Mouse (Mus musculus): Measurements from ENCODE around the gene Fap. TPM values are rescaled to one million over a fixed set of nuclear protein-coding genes. Genes with fewer than 3 reads are reported as not detected.

Gene Fap
- polyA plus RNA-seq, 1 experiment from 2014 or later, result 1.3 TPM

- peaks cover 7% of the 10 kb centered on the region; the same call in 1 of the 2 replicates for H3K4me1 ChIP-seq (replicated peaks; ENCODE audit: control insufficient read depth, insufficient read depth, low read length)
- 18% methylated on average over 2 of the region's 2 CpGs for WGBS
- H3K9ac ChIP-seq (replicated peaks; ENCODE audit: low read depth, low read length), result no peak overlapping the region
- no peak overlapping the region for H3K4me3 ChIP-seq (replicated peaks; ENCODE audit: low read length)
- no peak overlapping the region for H3K27ac ChIP-seq (ENCODE audit: low read length)
- no peaks in the 10 kb centered on the region for H3K27me3 ChIP-seq (replicated peaks; ENCODE audit: control insufficient read depth, insufficient read depth, low read length)
- no peak overlapping the region for H3K4me2 ChIP-seq (ENCODE audit: low read length)
- H3K9me3 ChIP-seq (ENCODE audit: control insufficient read depth, low read length), result no peaks in the 10 kb centered on the region
- no peaks in the 10 kb centered on the region for H3K36me3 ChIP-seq (ENCODE audit: control insufficient read depth, insufficient read depth)
- ATAC-seq, result no peak
These were observed 67.4 kb downstream of the Fap start for GRCm38 (mm10) chr2:62506441-62506840.

- H3K27me3 ChIP-seq (replicated peaks; ENCODE audit: control insufficient read depth, insufficient read depth, low read length), result no peaks in the 10 kb centered on the region
- peaks cover 7% of the 10 kb centered on the region; the same call in 1 of the 2 replicates for H3K4me1 ChIP-seq (replicated peaks; ENCODE audit: control insufficient read depth, insufficient read depth, low read length)
- no peak overlapping the region for H3K4me2 ChIP-seq (ENCODE audit: low read length)
- no peaks in the 10 kb centered on the region for H3K36me3 ChIP-seq (ENCODE audit: control insufficient read depth, insufficient read depth)
- no peak overlapping the region for H3K27ac ChIP-seq (ENCODE audit: low read length)
- no peak for ATAC-seq
- H3K4me3 ChIP-seq (replicated peaks; ENCODE audit: low read length), result no peak overlapping the region
- no peak overlapping the region for H3K9ac ChIP-seq (replicated peaks; ENCODE audit: low read depth, low read length)
- 78% methylated on average over 4 of the region's 4 CpGs for WGBS
- no peaks in the 10 kb centered on the region for H3K9me3 ChIP-seq (ENCODE audit: control insufficient read depth, low read length)
These were observed 69.5 kb downstream of the Fap start for GRCm38 (mm10) chr2:62504269-62504796.

- no peak for ATAC-seq
- Histone ChIP-seq H3K4me3 (replicated peaks; ENCODE audit: low read length) (no peak overlapping the region), H3K9me3 (ENCODE audit: control insufficient read depth, low read length) (no peaks in the 10 kb centered on the region), H3K4me1 (replicated peaks; ENCODE audit: control insufficient read depth, insufficient read depth, low read length) (peaks cover 7% of the 10 kb centered on the region), H3K36me3 (ENCODE audit: control insufficient read depth, insufficient read depth) (no peaks in the 10 kb centered on the region), H3K9ac (replicated peaks; ENCODE audit: low read depth, low read length) (no peak overlapping the region), H3K27me3 (replicated peaks; ENCODE audit: control insufficient read depth, insufficient read depth, low read length) (no peaks in the 10 kb centered on the region), H3K4me2 (ENCODE audit: low read length) (no peak overlapping the region), H3K27ac (ENCODE audit: low read length) (peak overlapping the region; percentile 14; the same call in 1 of the 2 replicates)
- 79% methylated on average over 5 of the region's 5 CpGs for WGBS
These were observed 70.5 kb downstream of the Fap start for GRCm38 (mm10) chr2:62503326-62503725.

- H3K4me3 ChIP-seq (replicated peaks; ENCODE audit: low read length), result no peak overlapping the region
- peak; percentile 54 for ATAC-seq
- no peaks in the 10 kb centered on the region for H3K9me3 ChIP-seq (ENCODE audit: control insufficient read depth, low read length)
- no peak overlapping the region for H3K4me2 ChIP-seq (ENCODE audit: low read length)
- peaks cover 9% of the 10 kb centered on the region for H3K4me1 ChIP-seq (replicated peaks; ENCODE audit: control insufficient read depth, insufficient read depth, low read length)
- H3K36me3 ChIP-seq (ENCODE audit: control insufficient read depth, insufficient read depth), result no peaks in the 10 kb centered on the region
- peak overlapping the region; percentile 60 for H3K27ac ChIP-seq (ENCODE audit: low read length)
- 48% methylated on average over 4 of the region's 4 CpGs for WGBS
- no peaks in the 10 kb centered on the region for H3K27me3 ChIP-seq (replicated peaks; ENCODE audit: control insufficient read depth, insufficient read depth, low read length)
- H3K9ac ChIP-seq (replicated peaks; ENCODE audit: low read depth, low read length), result no peak overlapping the region
These were observed 71.4 kb downstream of the Fap start for GRCm38 (mm10) chr2:62502516-62502915.

GRCm38 (mm10) chr2:62498821-62499220 is 75.1 kb downstream of the Fap start:
- H3K4me1 ChIP-seq (replicated peaks; ENCODE audit: control insufficient read depth, insufficient read depth, low read length), result peaks cover 9% of the 10 kb centered on the region
- H3K4me2 ChIP-seq (ENCODE audit: low read length), result no peak overlapping the region
- H3K9ac ChIP-seq (replicated peaks; ENCODE audit: low read depth, low read length), result no peak overlapping the region
- no peak for ATAC-seq
- no peaks in the 10 kb centered on the region for H3K9me3 ChIP-seq (ENCODE audit: control insufficient read depth, low read length)
- H3K4me3 ChIP-seq (replicated peaks; ENCODE audit: low read length), result no peak overlapping the region
- WGBS, result 56% methylated on average over 5 of the region's 5 CpGs
- H3K27ac ChIP-seq (ENCODE audit: low read length), result peak overlapping the region; percentile 32; the same call in 1 of the 2 replicates
- H3K36me3 ChIP-seq (ENCODE audit: control insufficient read depth, insufficient read depth), result no peaks in the 10 kb centered on the region
- H3K27me3 ChIP-seq (replicated peaks; ENCODE audit: control insufficient read depth, insufficient read depth, low read length), result no peaks in the 10 kb centered on the region

- Histone ChIP-seq H3K27ac (ENCODE audit: low read length) (peak overlapping the region; percentile 18; the same call in 1 of the 2 replicates), H3K4me3 (replicated peaks; ENCODE audit: low read length) (no peak overlapping the region)
These were observed 75.8 kb downstream of the Fap start for GRCm38 (mm10) chr2:62498086-62498485.

GRCm38 (mm10) chr2:62497333-62498002 is 76.4 kb downstream of the Fap start:
- Histone ChIP-seq H3K9me3 (ENCODE audit: control insufficient read depth, low read length) (no peaks in the 10 kb centered on the region), H3K27ac (ENCODE audit: low read length) (peak overlapping the region; percentile 60), H3K4me3 (replicated peaks; ENCODE audit: low read length) (no peak overlapping the region), H3K36me3 (ENCODE audit: control insufficient read depth, insufficient read depth) (no peaks in the 10 kb centered on the region), H3K27me3 (replicated peaks; ENCODE audit: control insufficient read depth, insufficient read depth, low read length) (no peaks in the 10 kb centered on the region), H3K4me1 (replicated peaks; ENCODE audit: control insufficient read depth, insufficient read depth, low read length) (peaks cover 9% of the 10 kb centered on the region), H3K4me2 (ENCODE audit: low read length) (peak overlapping the region; percentile 25), H3K9ac (replicated peaks; ENCODE audit: low read depth, low read length) (no peak overlapping the region)
- peak; percentile 81 for ATAC-seq
- 12% methylated on average over 5 of the region's 5 CpGs for WGBS

More at GRCm38 (mm10) chr2:62498086-62498485, 75.8 kb downstream of the Fap start:
- Histone ChIP-seq H3K9me3 (ENCODE audit: control insufficient read depth, low read length) (no peaks in the 10 kb centered on the region), H3K4me1 (replicated peaks; ENCODE audit: control insufficient read depth, insufficient read depth, low read length) (peaks cover 9% of the 10 kb centered on the region), H3K27me3 (replicated peaks; ENCODE audit: control insufficient read depth, insufficient read depth, low read length) (no peaks in the 10 kb centered on the region), H3K9ac (replicated peaks; ENCODE audit: low read depth, low read length) (no peak overlapping the region), H3K4me2 (ENCODE audit: low read length) (no peak overlapping the region), H3K36me3 (ENCODE audit: control insufficient read depth, insufficient read depth) (no peaks in the 10 kb centered on the region)
- 21% methylated on average over 4 of the region's 4 CpGs for WGBS
- peak; percentile 9; the same call in 1 of the 2 replicates for ATAC-seq

GRCm38 (mm10) chr2:62495407-62495806 is 78.5 kb downstream of the Fap start:
- WGBS, result 76% methylated on average over 4 of the region's 4 CpGs
- H3K27ac ChIP-seq (ENCODE audit: low read length), result no peak overlapping the region
- no peak overlapping the region for H3K4me3 ChIP-seq (replicated peaks; ENCODE audit: low read length)
- H3K36me3 ChIP-seq (ENCODE audit: control insufficient read depth, insufficient read depth), result no peaks in the 10 kb centered on the region
- peaks cover 6% of the 10 kb centered on the region for H3K4me1 ChIP-seq (replicated peaks; ENCODE audit: control insufficient read depth, insufficient read depth, low read length)
- no peak overlapping the region for H3K9ac ChIP-seq (replicated peaks; ENCODE audit: low read depth, low read length)
- no peaks in the 10 kb centered on the region for H3K27me3 ChIP-seq (replicated peaks; ENCODE audit: control insufficient read depth, insufficient read depth, low read length)
- no peaks in the 10 kb centered on the region for H3K9me3 ChIP-seq (ENCODE audit: control insufficient read depth, low read length)
- no peak overlapping the region for H3K4me2 ChIP-seq (ENCODE audit: low read length)
- no peak for ATAC-seq

GRCm38 (mm10) chr2:62489832-62490231 is 84.0 kb downstream of the Fap start:
- Histone ChIP-seq H3K27ac (ENCODE audit: low read length) (no peak overlapping the region), H3K4me3 (replicated peaks; ENCODE audit: low read length) (no peak overlapping the region), H3K4me2 (ENCODE audit: low read length) (no peak overlapping the region), H3K9me3 (ENCODE audit: control insufficient read depth, low read length) (no peaks in the 10 kb centered on the region), H3K36me3 (ENCODE audit: control insufficient read depth, insufficient read depth) (no peaks in the 10 kb centered on the region), H3K4me1 (replicated peaks; ENCODE audit: control insufficient read depth, insufficient read depth, low read length) (no peaks in the 10 kb centered on the region), H3K27me3 (replicated peaks; ENCODE audit: control insufficient read depth, insufficient read depth, low read length) (no peaks in the 10 kb centered on the region), H3K9ac (replicated peaks; ENCODE audit: low read depth, low read length) (no peak overlapping the region)
- ATAC-seq, result no peak
- WGBS, result 79% methylated on average over 6 of the region's 6 CpGs

Measured in forebrain, embryonic 16.5 days (tissue).